Mouse (Mus musculus) heart, embryonic 13.5 days (tissue): ENCODE data around the gene Znfx1. TPM values are rescaled to one million over a fixed set of nuclear protein-coding genes. Genes with fewer than 3 reads are reported as not detected.

Experiments
- ATAC-seq: fragments of 200-750 bp; cut with Nextera tagmentation; 2 replicates; pipeline ENCODE4 v1.8.0; 2017; ENCODE audit warnings: moderate TSS enrichment; ENCODE audit not compliant: insufficient number of reproducible peaks, low FRiP score, low TSS enrichment; ENCODE audit errors: extremely low read depth
- H3K27ac ChIP-seq: fragments of 300-500 bp; sonication (generic); replicated peaks from 2 replicates; pipeline ENCODE4 v1.5.1; 2015; ENCODE audit warnings: moderate library complexity, mild to moderate bottlenecking, inconsistent platforms
- H3K27me3 ChIP-seq: fragments of 300-500 bp; sonication (generic); replicated peaks from 2 replicates; pipeline ENCODE4 v1.6.1; 2015; ENCODE audit warnings: mild to moderate bottlenecking, inconsistent platforms
- H3K36me3 ChIP-seq: fragments of 300-500 bp; sonication (generic); 2 replicates; pipeline ENCODE4 v1.6.1; 2015; ENCODE audit warnings: mild to moderate bottlenecking, inconsistent platforms
- H3K4me1 ChIP-seq: fragments of 300-500 bp; sonication (generic); 2 replicates; pipeline ENCODE4 v1.6.1; 2015; ENCODE audit warnings: inconsistent platforms
- H3K4me2 ChIP-seq: fragments of 300-500 bp; sonication (generic); 2 replicates; pipeline ENCODE4 v1.6.1; 2015; ENCODE audit warnings: inconsistent platforms, mild to moderate bottlenecking, moderate library complexity
- H3K4me3 ChIP-seq: fragments of 300-500 bp; sonication (generic); 2 replicates; pipeline ENCODE4 v1.5.1; 2015; ENCODE audit warnings: moderate library complexity, mild to moderate bottlenecking, inconsistent platforms
- H3K9ac ChIP-seq: fragments of 300-500 bp; sonication (generic); 2 replicates; pipeline ENCODE4 v1.6.1; 2015; ENCODE audit warnings: inconsistent platforms, mild to moderate bottlenecking, moderate library complexity
- H3K9me3 ChIP-seq: fragments of 300-500 bp; sonication (generic); 2 replicates; pipeline ENCODE4 v1.6.1; 2016; ENCODE audit warnings: inconsistent platforms
- WGBS: fragments of 180-500 bp; shearing (Covaris S2); methylation state at CpG from one replicate; pipeline ENCODE4 v1.1.7; 2015; ENCODE audit warnings: mixed read lengths; 5-methylcytosine and 5-hydroxymethylcytosine counted together
- polyA plus RNA-seq: library from polyadenylated mRNA; unstranded; fragments of >200 nt; fragmentation: Nextera tagmentation; extraction: Ambion mirVana; gene quantifications from 2 replicates; pipeline ENCODE4 v1.2.1, GENCODE M21; 2015

Znfx1 gene
- polyA plus RNA-seq, 1 experiment from 2014 or later: 5.1 TPM

DNA sequence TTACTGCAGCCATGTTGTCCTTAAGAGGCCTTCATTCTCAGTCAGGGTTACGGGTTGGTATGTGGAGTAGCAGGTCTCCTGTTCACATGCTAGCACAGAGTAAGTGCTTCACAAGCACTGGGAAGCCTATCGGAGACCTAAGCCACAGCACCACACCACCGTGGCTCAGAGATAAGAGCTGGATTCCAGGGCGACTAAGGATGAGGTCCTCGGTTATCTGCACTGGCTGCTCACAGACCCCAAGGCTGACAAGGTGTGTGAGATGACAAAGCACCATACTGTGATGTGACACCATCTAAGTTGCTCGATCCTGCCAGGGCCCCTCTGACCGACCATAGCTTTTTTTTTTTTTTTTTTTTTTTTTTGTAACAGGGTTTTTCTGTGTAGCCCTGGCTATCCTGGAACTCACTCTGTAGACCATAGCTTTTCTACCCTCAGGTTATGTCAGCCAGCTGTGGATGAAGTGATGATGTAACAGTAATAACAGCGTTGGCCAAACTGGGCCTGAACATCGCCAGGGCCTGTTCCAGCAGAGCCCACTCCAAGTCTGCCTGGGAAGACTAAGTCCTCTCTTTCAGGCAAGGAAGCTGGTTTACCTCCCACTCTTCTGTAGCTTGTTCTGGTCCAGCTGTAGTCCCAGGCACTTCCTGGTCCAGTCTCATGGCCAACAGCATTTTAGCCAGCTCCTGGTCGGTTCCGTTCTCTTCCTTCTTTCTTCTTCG, 19.3 kb downstream of the Znfx1 start:
- Histone ChIP-seq H3K4me1 (peaks cover 25% of the 10 kb centered on the region), H3K4me2 (peak overlapping the region; percentile 27; the same call in 1 of the 2 replicates), H3K9me3 (no peaks in the 10 kb centered on the region), H3K27me3 (no peaks in the 10 kb centered on the region), H3K27ac (peak overlapping the region; percentile 68), H3K9ac (0 out of 2 replicates have a peak overlapping the region, but pooled peaks have one; percentile 33), H3K36me3 (peaks cover 96% of the 10 kb centered on the region), H3K4me3 (no peak overlapping the region)
- WGBS: 45% methylated on average over 12 of the region's 12 CpGs
- ATAC-seq: peak; percentile 74

DNA sequence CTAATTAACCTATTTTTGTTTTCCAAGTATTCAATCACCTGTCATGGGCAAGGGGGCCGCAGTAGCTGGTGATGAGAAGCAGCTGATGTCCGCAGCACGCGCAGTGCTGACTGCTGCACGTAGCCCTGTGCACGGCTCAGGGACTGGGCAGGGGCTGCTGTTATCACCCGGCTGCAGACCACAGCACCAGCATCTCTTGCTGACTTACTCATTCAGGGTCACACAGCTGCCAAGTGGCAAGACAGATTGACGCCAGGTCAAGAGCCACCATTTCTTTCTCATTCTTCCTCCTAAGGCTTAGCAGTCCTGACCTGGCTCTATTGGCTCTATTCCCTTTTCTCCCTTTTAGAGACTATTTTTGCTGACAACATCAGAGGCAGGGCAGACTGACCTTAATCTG, 23.4 kb downstream of the Znfx1 start:
- H3K36me3 ChIP-seq: peaks cover 100% of the 10 kb centered on the region
- peaks cover 18% of the 10 kb centered on the region for H3K4me1 ChIP-seq
- no peak overlapping the region for H3K27ac ChIP-seq
- no peak overlapping the region for H3K4me3 ChIP-seq
- H3K9ac ChIP-seq: no peak overlapping the region
- H3K4me2 ChIP-seq: no peak overlapping the region; the same call in 1 of the 2 replicates
- ATAC-seq: no peak
- H3K27me3 ChIP-seq: no peaks in the 10 kb centered on the region
- 76% methylated on average over 8 of the region's 8 CpGs for WGBS
- H3K9me3 ChIP-seq: no peaks in the 10 kb centered on the region

DNA sequence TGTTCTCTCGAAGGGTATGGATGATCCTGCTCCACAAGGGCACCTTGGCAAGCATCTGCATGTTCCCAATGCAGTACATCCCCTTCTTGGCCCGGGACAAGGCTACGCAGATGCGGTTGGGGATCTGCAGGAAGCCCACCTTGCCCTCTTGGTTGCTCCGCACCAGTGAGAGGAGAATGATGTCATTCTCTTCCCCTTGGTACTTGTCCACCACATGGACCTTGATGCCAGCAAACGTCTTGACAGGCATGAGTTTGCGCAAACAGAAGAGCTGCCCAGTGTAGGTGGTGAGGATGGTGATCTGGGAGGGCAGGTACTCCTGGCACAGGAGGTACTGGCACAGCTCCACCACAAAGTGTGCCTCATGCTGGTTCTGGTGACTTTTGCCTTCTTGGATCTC, 24.1 kb downstream of the Znfx1 start:
- no peak overlapping the region for H3K27ac ChIP-seq
- H3K27me3 ChIP-seq: no peaks in the 10 kb centered on the region
- no peak overlapping the region for H3K4me2 ChIP-seq
- peaks cover 100% of the 10 kb centered on the region for H3K36me3 ChIP-seq
- ATAC-seq: no peak
- peaks cover 13% of the 10 kb centered on the region for H3K4me1 ChIP-seq
- no peaks in the 10 kb centered on the region for H3K9me3 ChIP-seq
- no peak overlapping the region for H3K4me3 ChIP-seq
- no peak overlapping the region for H3K9ac ChIP-seq
- WGBS: 89% methylated on average over 7 of the region's 7 CpGs

DNA sequence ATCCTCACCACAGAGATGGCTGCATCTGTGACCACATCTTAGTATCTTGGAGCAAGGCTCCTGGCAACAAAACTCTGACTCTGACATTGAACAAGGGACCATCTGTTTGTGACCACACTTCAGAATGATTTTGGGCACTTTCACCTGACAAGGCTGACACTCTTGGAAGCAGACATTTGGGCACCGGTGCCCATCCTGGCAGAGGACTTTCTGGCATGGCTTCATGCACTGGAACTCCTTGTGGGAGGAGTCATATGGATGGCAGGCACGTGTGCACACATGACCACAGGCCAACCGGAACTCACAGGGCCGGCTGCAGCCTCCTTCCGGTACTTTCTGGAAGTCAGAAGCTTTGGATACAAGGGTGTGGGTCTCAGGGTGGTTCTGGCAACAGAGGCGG, 24.5 kb downstream of the Znfx1 start:
- Histone ChIP-seq H3K9ac (no peak overlapping the region), H3K27ac (no peak overlapping the region), H3K4me1 (peaks cover 10% of the 10 kb centered on the region), H3K27me3 (no peaks in the 10 kb centered on the region), H3K36me3 (peaks cover 100% of the 10 kb centered on the region), H3K4me2 (no peak overlapping the region), H3K4me3 (no peak overlapping the region), H3K9me3 (no peaks in the 10 kb centered on the region)
- 90% methylated on average over 6 of the region's 6 CpGs for WGBS
- ATAC-seq: no peak

DNA sequence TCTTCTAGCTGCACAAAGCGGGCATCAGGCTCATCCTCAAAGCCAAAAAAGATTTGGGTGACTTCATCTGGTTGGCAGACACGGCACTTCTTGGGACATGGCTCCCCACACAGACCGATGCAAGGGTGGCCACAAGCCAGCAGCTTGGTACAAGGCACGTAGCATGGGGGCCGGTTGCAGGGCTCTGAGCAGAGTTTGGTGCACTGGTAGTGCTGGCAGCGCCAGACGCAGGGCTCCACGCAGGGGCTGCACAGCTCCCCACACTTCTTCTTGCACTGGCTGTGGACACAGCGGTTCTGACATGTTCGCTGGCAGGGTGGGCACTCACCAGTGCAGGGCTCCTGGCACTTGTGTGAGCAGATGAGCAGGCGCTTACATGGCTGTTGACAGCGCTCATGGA, 25.1 kb downstream of the Znfx1 start:
- Histone ChIP-seq H3K27me3 (no peaks in the 10 kb centered on the region), H3K4me1 (peaks cover 4% of the 10 kb centered on the region), H3K36me3 (peaks cover 99% of the 10 kb centered on the region), H3K4me2 (no peak overlapping the region), H3K4me3 (no peak overlapping the region), H3K9me3 (no peaks in the 10 kb centered on the region), H3K27ac (no peak overlapping the region), H3K9ac (no peak overlapping the region)
- no peak for ATAC-seq
- 92% methylated on average over 12 of the region's 12 CpGs for WGBS

DNA sequence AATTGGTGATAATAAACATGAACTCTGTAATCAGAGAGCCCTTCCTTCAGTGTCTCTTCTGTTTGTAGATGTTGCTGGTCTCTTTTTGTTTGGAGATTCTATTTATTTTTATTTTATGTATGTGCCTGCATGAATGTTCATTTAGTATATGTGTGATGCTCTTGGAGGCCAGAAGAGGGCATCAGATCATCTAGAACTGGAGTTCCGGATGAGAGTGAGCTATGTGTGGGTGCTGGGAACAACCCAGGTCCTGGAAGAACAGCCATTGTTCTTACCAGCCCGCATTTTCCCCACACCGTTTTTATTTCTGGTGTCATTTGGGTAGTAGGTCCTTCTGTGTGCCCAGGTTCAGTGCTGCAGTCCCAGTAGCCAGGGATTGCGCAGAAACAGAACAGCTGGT, 32.3 kb downstream of the Znfx1 start:
- no peak overlapping the region for H3K4me3 ChIP-seq
- no peaks in the 10 kb centered on the region for H3K9me3 ChIP-seq
- H3K27me3 ChIP-seq: no peaks in the 10 kb centered on the region
- H3K27ac ChIP-seq: no peak overlapping the region
- no peak overlapping the region for H3K4me2 ChIP-seq
- H3K36me3 ChIP-seq: peaks cover 99% of the 10 kb centered on the region
- H3K4me1 ChIP-seq: no peaks in the 10 kb centered on the region
- no peak overlapping the region for H3K9ac ChIP-seq
- no peak for ATAC-seq
- WGBS: 95% methylated on average over 4 of the region's 4 CpGs

DNA sequence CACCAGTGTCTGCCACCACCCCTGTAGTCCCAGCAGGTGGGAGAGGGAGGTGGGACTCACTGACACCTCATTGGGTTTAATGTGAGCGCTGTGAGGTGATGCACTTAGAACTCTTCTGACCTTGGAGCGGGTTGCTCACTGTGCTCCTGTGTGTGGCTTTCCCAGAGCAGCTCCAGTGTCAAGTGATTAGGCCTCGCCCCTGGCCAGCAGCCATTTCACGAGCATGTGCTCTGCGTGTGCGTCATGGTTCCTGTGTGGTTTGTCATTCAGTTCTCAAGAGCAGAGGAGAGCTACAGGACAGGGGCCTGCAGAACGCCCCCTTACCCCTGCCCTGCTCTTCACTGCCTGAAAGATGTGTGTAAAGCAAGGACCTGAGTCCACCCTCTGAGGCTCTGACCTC, 34.3 kb downstream of the Znfx1 start:
- 91% methylated on average over 7 of the region's 7 CpGs for WGBS
- Histone ChIP-seq H3K4me3 (no peak overlapping the region), H3K36me3 (peaks cover 99% of the 10 kb centered on the region), H3K27ac (no peak overlapping the region), H3K9me3 (no peaks in the 10 kb centered on the region), H3K27me3 (no peaks in the 10 kb centered on the region), H3K4me1 (no peaks in the 10 kb centered on the region), H3K9ac (no peak overlapping the region), H3K4me2 (no peak overlapping the region)
- no peak for ATAC-seq

DNA sequence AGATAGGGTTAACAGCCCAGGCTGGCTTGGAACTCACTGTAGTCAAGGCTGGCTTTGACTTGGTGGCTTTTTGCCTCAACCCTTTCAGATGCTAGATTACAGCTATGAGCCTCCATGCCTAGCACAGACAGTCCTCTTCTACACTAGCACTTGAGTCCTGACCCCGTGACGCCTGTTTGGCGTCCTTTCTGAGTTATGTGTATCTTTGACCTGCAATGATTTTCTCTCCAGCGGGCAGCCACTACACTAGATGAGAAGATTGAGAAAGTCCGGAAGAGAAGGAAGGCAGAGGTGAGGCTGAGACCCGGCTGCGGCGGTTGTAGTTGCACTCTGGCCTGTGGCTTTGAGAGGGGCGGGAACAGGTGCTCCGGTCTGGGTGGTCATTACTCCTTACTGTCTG, 43.4 kb downstream of the Znfx1 start:
- no peaks in the 10 kb centered on the region for H3K9me3 ChIP-seq
- no peak for ATAC-seq
- peaks cover 66% of the 10 kb centered on the region for H3K36me3 ChIP-seq
- H3K27ac ChIP-seq: no peak overlapping the region
- no peak overlapping the region for H3K9ac ChIP-seq
- 93% methylated on average over 10 of the region's 10 CpGs for WGBS
- H3K4me1 ChIP-seq: peaks cover 18% of the 10 kb centered on the region
- H3K4me3 ChIP-seq: no peak overlapping the region
- H3K27me3 ChIP-seq: no peaks in the 10 kb centered on the region
- H3K4me2 ChIP-seq: no peak overlapping the region

DNA sequence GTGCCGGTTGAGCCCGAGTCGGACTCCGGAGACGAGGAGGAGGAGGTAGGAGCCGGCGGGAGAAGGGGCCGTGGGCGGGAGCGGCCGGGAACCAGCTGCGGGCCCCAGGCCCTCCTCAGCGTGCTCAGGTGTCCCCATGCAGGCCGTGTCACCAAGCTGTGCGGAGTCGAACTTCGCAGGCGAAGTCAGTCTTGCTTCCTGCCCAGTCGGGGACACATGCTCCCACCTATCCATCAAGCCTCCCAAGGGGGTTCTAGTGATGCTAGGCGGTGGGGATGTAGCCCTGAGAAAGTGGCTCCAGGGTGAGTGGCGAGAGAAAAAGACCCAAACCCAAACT, 47.5 kb downstream of the Znfx1 start:
- Histone ChIP-seq H3K4me2 (peak overlapping the region; percentile 97), H3K36me3 (peaks cover 29% of the 10 kb centered on the region)
- 0% methylated on average over 20 of the region's 21 CpGs for WGBS

DNA sequence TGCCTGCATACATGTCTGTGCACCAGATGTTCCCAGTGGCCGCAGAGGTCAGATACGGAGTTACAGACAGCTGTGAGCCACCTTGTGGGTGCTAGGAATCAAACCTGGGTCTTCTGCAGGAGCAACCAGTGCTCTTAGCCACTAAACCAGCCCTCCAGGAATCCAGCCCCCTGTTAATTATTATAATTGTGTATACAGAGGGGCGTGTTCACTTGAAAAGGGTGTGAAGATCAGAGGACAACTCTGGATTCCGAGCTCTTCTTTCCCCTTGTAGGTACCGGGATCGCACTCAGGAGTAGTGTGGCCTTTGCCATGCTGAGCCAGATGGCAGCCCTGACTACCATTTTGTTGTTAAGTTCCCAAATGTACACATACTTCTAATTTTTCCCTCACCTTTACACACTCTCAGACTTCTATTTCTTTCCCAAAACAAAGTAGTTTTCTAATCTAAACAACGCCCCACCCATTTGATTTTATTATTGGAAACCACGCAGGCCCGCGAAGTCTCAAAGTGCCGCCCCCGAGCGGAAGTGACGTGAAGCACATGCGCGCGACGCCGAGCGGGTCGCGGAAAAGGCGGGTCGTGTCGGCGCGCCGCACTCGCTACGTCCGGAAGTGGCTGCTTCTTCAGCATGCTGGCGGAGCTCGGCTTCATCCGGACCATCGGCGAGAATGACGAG, 48.0 kb downstream of the Znfx1 start, which contains the start of gene Ddx27:
Ddx27 (plus strand) TSS at position 492 of the 680 bp plus-strand sequence.
- Histone ChIP-seq H3K9ac (peak within 1 kb of the TSS; percentile 90), H3K4me3 (peak within 1 kb of the TSS; percentile 98), H3K27me3 (no peaks in the 10 kb centered on the region), H3K4me1 (peaks cover 19% of the 10 kb centered on the region), H3K27ac (peak within 1 kb of the TSS; percentile 79), H3K9me3 (no peaks in the 10 kb centered on the region), H3K36me3 (peaks cover 24% of the 10 kb centered on the region), H3K4me2 (peak within 1 kb of the TSS; percentile 97)
- peak; percentile 81 for ATAC-seq
- WGBS: 3% methylated on average over 37 of the region's 37 CpGs

More for the DNA sequence above, 47.5 kb downstream of the Znfx1 start:
- peak overlapping the region; percentile 79 for H3K27ac ChIP-seq
- no peaks in the 10 kb centered on the region for H3K9me3 ChIP-seq
- ATAC-seq: peak; percentile 58; the same call in 1 of the 2 replicates
- no peaks in the 10 kb centered on the region for H3K27me3 ChIP-seq
- H3K4me1 ChIP-seq: peaks cover 18% of the 10 kb centered on the region
- peak overlapping the region; percentile 90 for H3K9ac ChIP-seq
- peak overlapping the region; percentile 98 for H3K4me3 ChIP-seq

DNA sequence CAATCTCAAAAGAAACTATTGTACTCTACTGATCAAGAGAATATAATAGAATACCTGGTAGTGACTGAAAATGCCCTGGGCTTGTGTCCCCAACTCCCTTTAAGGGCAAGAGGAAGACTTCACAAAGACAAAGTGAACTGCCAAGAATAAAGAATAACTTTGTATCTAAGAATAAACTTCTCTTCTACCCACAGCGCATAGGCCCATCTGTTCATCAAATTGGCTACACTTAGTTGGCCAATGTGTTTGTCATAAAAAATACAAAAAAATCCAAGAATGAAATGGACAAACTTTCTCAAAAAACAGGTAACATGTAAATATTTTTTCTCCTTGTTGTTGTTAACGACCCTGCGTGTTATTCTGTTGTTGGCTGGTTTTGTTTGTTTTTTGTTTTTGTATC, 52.3 kb downstream of the Znfx1 start:
- no peak overlapping the region for H3K4me2 ChIP-seq
- no peaks in the 10 kb centered on the region for H3K36me3 ChIP-seq
- H3K9me3 ChIP-seq: no peaks in the 10 kb centered on the region
- H3K4me1 ChIP-seq: peaks cover 19% of the 10 kb centered on the region
- no peaks in the 10 kb centered on the region for H3K27me3 ChIP-seq
- 81% methylated on average over 3 of the region's 3 CpGs for WGBS
- ATAC-seq: no peak
- H3K27ac ChIP-seq: no peak overlapping the region
- no peak overlapping the region for H3K9ac ChIP-seq
- no peak overlapping the region for H3K4me3 ChIP-seq

DNA sequence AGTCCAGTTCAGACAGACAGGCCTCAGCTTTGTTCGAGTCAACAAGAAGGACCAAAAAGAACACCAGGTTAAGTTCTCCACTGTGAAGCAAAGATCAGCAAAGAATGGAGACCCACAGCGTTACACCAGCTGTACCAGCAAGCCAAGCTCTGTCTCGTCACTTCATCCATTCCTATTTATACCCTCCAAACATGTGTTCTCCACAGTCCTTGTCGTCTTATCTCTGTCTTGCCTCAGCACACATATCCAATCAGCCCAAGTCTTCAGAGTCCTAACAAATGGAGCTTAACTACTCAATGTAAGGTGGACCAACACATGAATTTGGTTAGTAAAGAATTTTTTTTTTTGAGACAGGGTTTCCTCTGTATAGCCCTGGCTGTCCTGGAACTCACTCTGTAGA, 53.3 kb downstream of the Znfx1 start:
- H3K9me3 ChIP-seq: no peaks in the 10 kb centered on the region
- no peak overlapping the region for H3K4me2 ChIP-seq
- WGBS: 40% methylated on average over 4 of the region's 4 CpGs
- H3K4me1 ChIP-seq: peaks cover 16% of the 10 kb centered on the region
- no peak overlapping the region for H3K4me3 ChIP-seq
- H3K36me3 ChIP-seq: no peaks in the 10 kb centered on the region
- H3K27me3 ChIP-seq: no peaks in the 10 kb centered on the region
- no peak for ATAC-seq
- H3K9ac ChIP-seq: no peak overlapping the region
- no peak overlapping the region for H3K27ac ChIP-seq
